Mouse (Mus musculus): ENCODE measurements around the gene Pitpnc1.
"Not testable (repeated sequence)": the region's sequence is repeated elsewhere in the genome, so short reads cannot be mapped to it uniquely, and the experiment has no call there.

Pitpnc1 gene

GRCm38 (mm10) chr11:107470521-107471041, at the start of gene Pitpnc1:
TSS of gene Pitpnc1 (minus strand) at chr11:107470699.
- peak; percentile 81 for DNase-seq (ENCODE audit: low read depth, low spot score)

- no peak for DNase-seq (ENCODE audit: low read depth, low spot score)
Observed at GRCm38 (mm10) chr11:107518645-107519429, 48.3 kb upstream of the Pitpnc1 start.

- no peak for DNase-seq (ENCODE audit: low read depth, low spot score)
Observed at GRCm38 (mm10) chr11:107516387-107516786, 45.9 kb upstream of the Pitpnc1 start.

- no peak for DNase-seq (ENCODE audit: low read depth, low spot score)
Observed at GRCm38 (mm10) chr11:107513047-107513446, 42.5 kb upstream of the Pitpnc1 start.

- DNase-seq (ENCODE audit: low read depth, low spot score), result peak; percentile 19
Observed at GRCm38 (mm10) chr11:107511954-107512353, 41.5 kb upstream of the Pitpnc1 start.

- DNase-seq (ENCODE audit: low read depth, low spot score), result no peak
Observed at GRCm38 (mm10) chr11:107510362-107511269, 40.1 kb upstream of the Pitpnc1 start.

- no peak for DNase-seq (ENCODE audit: low read depth, low spot score)
Observed at GRCm38 (mm10) chr11:107509631-107510338, 39.3 kb upstream of the Pitpnc1 start.

- no peak for DNase-seq (ENCODE audit: low read depth, low spot score)
Observed at GRCm38 (mm10) chr11:107506260-107506659, 35.8 kb upstream of the Pitpnc1 start.

- not testable (repeated sequence) for DNase-seq (ENCODE audit: low read depth, low spot score)
Observed at GRCm38 (mm10) chr11:107504364-107504763, 33.9 kb upstream of the Pitpnc1 start.

GRCm38 (mm10) chr11:107502801-107503200, 32.3 kb upstream of the Pitpnc1 start:
- no peak for DNase-seq (ENCODE audit: low read depth, low spot score)

GRCm38 (mm10) chr11:107484341-107484740, 13.8 kb upstream of the Pitpnc1 start:
- no peak for DNase-seq (ENCODE audit: low read depth, low spot score)

- DNase-seq (ENCODE audit: low read depth, low spot score), result no peak
Observed at GRCm38 (mm10) chr11:107479862-107480203, 9.3 kb upstream of the Pitpnc1 start.

- peak; percentile 90 for DNase-seq (ENCODE audit: low read depth, low spot score)
Observed at GRCm38 (mm10) chr11:107479053-107479861, 8.8 kb upstream of the Pitpnc1 start, which contains the start of gene Psmd12. TSS of gene Psmd12 (plus strand) at chr11:107479484.

- DNase-seq (ENCODE audit: low read depth, low spot score), result peak; percentile 76
Observed at GRCm38 (mm10) chr11:107473137-107473820, 2.8 kb upstream of the Pitpnc1 start.

- DNase-seq (ENCODE audit: low read depth, low spot score), result no peak
Observed at GRCm38 (mm10) chr11:107472304-107472703, 1.8 kb upstream of the Pitpnc1 start.

GRCm38 (mm10) chr11:107471071-107471720, 697 bp upstream of the Pitpnc1 start:
- DNase-seq (ENCODE audit: low read depth, low spot score), result no peak

- peak; percentile 9 for DNase-seq (ENCODE audit: low read depth, low spot score)
Observed at GRCm38 (mm10) chr11:107469523-107470371, 752 bp downstream of the Pitpnc1 start.

GRCm38 (mm10) chr11:107469031-107469522, 1.4 kb downstream of the Pitpnc1 start:
- peak; percentile 27 for DNase-seq (ENCODE audit: low read depth, low spot score)

Data from telencephalon, adult 2 months (tissue).